Mouse (Mus musculus) limb, embryonic 10.5 days (tissue): Measurements from ENCODE around the gene Cdk8. TPM values are rescaled to one million over a fixed set of nuclear protein-coding genes. Genes with fewer than 3 reads are reported as not detected.
A peak's percentile ranks its signal among the peaks of the same experiment; 100 is the strongest.
"Not testable (repeated sequence)": the region's sequence is repeated elsewhere in the genome, so short reads cannot be mapped to it uniquely, and the experiment has no call there.

Experiments used
- DNase-seq: peaks from one replicate; pipeline ENCODE4 v3.0.0-alpha.2; 2017; ENCODE audit warnings: low spot score
- H3K27ac ChIP-seq: fragments of 300-500 bp; sonication (generic); 2 replicates; pipeline ENCODE4 v1.5.1; 2016; ENCODE audit warnings: mild to moderate bottlenecking
- H3K27me3 ChIP-seq: fragments of 300-500 bp; sonication (generic); 2 replicates; pipeline ENCODE4 v1.6.1; 2016; ENCODE audit warnings: low read depth, mild to moderate bottlenecking; ENCODE audit not compliant: poor library complexity, severe bottlenecking
- H3K36me3 ChIP-seq: fragments of 300-500 bp; sonication (generic); 2 replicates; pipeline ENCODE4 v1.6.1; 2016; ENCODE audit warnings: mild to moderate bottlenecking, moderate library complexity
- H3K4me1 ChIP-seq: fragments of 300-500 bp; sonication (generic); 2 replicates; pipeline ENCODE4 v1.6.1; 2016
- H3K4me3 ChIP-seq: fragments of 300-500 bp; sonication (generic); 2 replicates; pipeline ENCODE4 v1.5.1; 2016; ENCODE audit warnings: mild to moderate bottlenecking, moderate library complexity
- H3K9me3 ChIP-seq: fragments of 300-500 bp; sonication (generic); replicated peaks from 2 replicates; pipeline ENCODE4 v1.6.1; 2016; ENCODE audit warnings: mild to moderate bottlenecking
- WGBS: fragments of 180-500 bp; shearing (Covaris S2); methylation state at CpG from one replicate; pipeline ENCODE4 v1.1.7; 2016; 5-methylcytosine and 5-hydroxymethylcytosine counted together
- polyA plus RNA-seq: library from polyadenylated mRNA; unstranded; fragments of >200 nt; fragmentation: Nextera tagmentation; extraction: Ambion mirVana; gene quantifications from 2 replicates; pipeline ENCODE4 v1.2.1, GENCODE M21; 2016

The Cdk8 gene
- 25.8 and 26.1 TPM in 2 replicates for polyA plus RNA-seq

DNA sequence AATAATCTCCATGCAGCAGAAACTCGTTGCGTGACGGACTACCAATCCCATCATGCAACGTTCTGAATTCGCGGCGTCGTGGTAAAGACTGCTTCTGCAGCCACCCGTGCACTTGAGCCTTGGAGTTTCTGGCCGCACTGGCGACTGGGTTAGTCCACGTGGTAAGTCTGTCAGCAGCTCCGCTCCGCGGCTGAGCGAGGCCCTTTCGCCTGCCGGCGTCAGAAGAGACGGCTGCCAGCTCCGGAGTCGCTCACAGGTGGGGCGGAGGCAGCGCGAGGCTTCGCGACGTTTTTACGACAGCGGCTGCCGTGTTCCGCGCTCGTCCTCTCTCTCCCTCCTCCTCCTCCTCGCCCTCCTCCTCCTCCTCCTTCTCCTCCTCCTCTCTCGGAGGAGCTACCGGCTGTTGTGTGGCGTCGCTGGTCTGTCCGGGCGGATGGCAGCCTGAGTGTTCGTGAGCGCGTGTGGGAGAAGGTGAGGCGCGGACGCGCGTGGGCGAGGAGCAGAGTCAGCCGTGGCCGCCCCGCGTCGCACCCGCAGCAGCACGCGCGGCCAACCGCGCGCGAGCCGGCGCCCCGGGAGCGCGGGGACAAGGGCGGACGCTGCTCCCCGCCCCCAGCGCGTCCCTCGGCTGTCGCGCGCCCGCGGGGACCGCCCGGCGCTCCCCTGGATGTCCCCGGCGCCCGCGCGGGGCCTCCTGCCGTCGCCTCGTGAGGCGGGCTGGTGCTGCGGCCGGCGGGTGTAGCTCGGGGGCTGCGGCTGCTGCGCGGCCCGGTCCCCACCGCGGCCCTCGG lies at the start of gene Cdk8:
TSS of gene Cdk8 (plus strand) at position 367 of the 791 bp plus-strand sequence.
- Histone ChIP-seq H3K9me3 (no peaks in the 10 kb centered on the region), H3K36me3 (0 out of 2 replicates have a peak, but pooled peaks cover 4% of the 10 kb centered on the region), H3K27me3 (no peaks in the 10 kb centered on the region), H3K4me1 (peaks cover 10% of the 10 kb centered on the region), H3K27ac (peak within 1 kb of the TSS; percentile 95), H3K4me3 (peak within 1 kb of the TSS; percentile 88)
- DNase-seq, result peak; percentile 96
- WGBS, result 0% methylated on average over 77 of the region's 102 CpGs

DNA sequence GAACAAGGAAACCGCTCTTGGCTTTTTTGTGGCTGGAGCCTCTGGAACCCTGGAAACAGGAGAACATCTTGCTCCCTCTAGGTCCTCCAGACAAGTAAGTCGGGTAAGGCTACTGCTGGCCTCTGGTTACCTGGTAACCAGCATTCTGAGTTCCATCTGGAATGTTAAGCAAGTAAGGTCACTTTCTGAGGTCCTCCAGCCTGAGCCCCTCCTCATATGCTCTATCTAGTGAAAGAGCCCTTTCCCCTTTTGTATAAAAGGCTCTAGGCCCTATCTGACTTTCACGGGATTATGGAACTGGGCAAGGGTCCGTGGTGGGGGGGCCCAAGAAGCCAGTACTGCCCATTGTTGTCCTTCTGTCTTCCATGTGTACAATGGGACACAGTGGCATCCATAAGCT lies 45.8 kb upstream of the Cdk8 start, which contains the start of gene 1700001J03Rik:
TSS of gene 1700001J03Rik (minus strand) at position 101 of the 400 bp plus-strand sequence.
- not testable (repeated sequence) for H3K36me3 ChIP-seq, H3K9me3 ChIP-seq, H3K4me1 ChIP-seq, H3K27me3 ChIP-seq, H3K27ac ChIP-seq, H3K4me3 ChIP-seq, DNase-seq
- WGBS, result 84% methylated on average over 4 of the region's 4 CpGs

DNA sequence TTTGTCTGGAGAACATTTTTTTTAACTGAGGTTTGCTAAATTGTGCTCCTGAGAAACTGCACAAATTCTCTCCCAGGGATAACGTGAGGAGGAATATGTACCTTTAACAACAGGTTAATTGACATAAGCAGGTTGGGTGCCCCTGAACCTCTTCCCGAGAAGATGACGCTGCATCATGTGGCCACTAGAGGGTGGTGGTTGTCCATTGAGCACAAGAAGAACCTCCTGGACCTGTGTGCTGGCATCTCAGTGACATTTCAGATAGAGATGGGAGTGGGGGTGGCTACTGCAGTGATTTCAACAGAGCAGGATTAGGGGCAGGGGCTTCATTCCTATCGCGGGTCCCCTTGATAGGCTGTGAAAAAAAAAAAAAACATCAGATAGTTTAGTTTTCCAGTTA lies 43.6 kb upstream of the Cdk8 start:
- not testable (repeated sequence) for H3K27ac ChIP-seq, H3K36me3 ChIP-seq, H3K4me1 ChIP-seq, H3K9me3 ChIP-seq, H3K27me3 ChIP-seq, DNase-seq, H3K4me3 ChIP-seq
- WGBS, result 26% methylated on average over 5 of the region's 5 CpGs

DNA sequence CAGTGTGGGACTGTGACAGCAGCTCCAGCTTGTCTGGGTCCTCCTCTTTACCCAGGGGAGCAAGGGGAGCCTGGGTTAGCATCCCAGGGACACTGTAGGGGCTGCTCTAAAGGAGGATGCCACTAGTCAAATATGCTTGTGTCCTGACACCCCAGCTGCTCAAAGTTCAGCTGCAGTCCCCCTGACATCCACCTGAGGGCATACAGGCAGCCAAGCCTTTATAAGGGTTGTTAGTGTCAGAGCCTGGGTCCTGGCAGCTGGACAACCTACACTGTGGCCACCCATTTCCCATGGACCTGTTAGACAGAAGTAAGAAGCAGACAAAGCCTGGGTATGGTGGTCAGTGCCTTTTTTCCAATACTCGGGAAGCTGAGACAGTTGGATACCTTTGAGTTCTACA lies 42.9 kb upstream of the Cdk8 start:
- Histone ChIP-seq H3K4me3 (no peak overlapping the region), H3K27ac (no peak overlapping the region), H3K4me1 (no peaks in the 10 kb centered on the region), H3K36me3 (no peaks in the 10 kb centered on the region), H3K9me3 (0 out of 2 replicates have a peak, but pooled peaks cover 3% of the 10 kb centered on the region), H3K27me3 (no peaks in the 10 kb centered on the region)
- WGBS, result 88% methylated on average over 1 of the region's 1 CpGs
- no peak for DNase-seq

- DNase-seq, result no peak
- Histone ChIP-seq H3K4me1 (no peaks in the 10 kb centered on the region), H3K4me3 (no peak overlapping the region), H3K9me3 (0 out of 2 replicates have a peak, but pooled peaks cover 2% of the 10 kb centered on the region), H3K27me3 (no peaks in the 10 kb centered on the region), H3K27ac (no peak overlapping the region), H3K36me3 (no peaks in the 10 kb centered on the region)
- 91% methylated on average over 7 of the region's 7 CpGs for WGBS
Measured at GRCm38 (mm10) chr5:146188712-146189111, 42.3 kb upstream of the Cdk8 start.

DNA sequence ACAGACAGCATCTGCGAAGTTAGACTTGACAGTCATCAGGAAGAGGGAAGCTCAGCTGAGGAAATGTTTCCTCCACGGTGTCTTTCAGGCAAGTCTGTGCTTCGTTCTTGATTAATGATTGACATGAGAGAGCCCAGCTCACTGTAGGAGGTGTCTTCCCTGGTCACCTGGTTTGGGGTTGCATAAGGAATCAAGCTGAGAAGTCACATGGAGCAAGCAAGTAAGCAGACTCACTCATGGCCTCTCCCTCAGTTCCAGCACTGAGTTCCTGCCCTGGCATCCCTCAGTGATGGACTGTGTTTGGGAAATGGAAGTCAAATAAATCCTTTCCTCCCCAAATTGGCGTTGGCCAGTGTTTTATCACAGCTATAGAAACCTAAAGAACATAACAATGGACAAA lies 40.9 kb upstream of the Cdk8 start:
- Histone ChIP-seq H3K4me3 (no peak overlapping the region), H3K27me3 (no peaks in the 10 kb centered on the region), H3K27ac (no peak overlapping the region), H3K4me1 (no peaks in the 10 kb centered on the region), H3K36me3 (no peaks in the 10 kb centered on the region), H3K9me3 (no peaks in the 10 kb centered on the region)
- no peak for DNase-seq
- 71% methylated on average over 4 of the region's 4 CpGs for WGBS

DNA sequence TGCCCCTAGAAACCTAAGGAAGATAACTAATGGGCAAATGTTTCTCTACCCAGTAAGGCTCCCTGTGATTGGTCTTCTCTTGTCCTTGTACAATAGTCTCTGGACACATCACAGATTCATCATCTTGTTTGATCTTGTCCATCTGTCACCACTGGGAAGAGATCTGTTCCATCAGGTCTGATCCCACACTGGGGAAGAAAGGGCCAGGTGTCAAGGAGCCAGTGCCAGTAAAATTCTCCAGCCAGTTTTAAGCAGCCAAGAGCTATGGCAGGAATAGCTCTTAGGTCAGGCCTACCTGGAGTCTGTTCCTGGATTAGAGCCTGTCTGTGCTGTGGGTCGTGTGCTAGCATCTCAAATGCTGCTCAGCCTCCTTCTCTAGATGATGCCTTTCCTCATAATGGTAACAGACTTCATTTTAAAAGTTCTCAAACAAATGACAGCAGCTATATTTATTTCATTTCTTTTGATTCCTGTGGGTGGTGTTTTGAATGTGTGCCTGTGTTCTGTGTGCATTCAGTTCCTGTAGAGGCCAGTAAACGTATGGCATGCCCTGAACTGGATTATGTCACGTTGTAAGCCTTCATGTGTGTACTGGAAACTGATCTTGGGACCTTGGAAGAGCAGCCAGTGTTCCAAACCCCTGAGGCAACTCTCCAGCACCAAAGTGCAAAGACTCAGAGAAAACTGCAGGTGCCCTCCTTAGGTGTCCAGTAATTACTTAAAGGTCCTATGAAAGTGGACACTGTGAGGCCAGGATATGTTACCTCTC lies 40.3 kb upstream of the Cdk8 start:
- WGBS, result 66% methylated on average over 3 of the region's 3 CpGs
- Histone ChIP-seq H3K4me1 (no peaks in the 10 kb centered on the region), H3K4me3 (no peak overlapping the region), H3K36me3 (no peaks in the 10 kb centered on the region), H3K27ac (no peak overlapping the region), H3K9me3 (no peaks in the 10 kb centered on the region), H3K27me3 (no peaks in the 10 kb centered on the region)
- DNase-seq, result no peak

DNA sequence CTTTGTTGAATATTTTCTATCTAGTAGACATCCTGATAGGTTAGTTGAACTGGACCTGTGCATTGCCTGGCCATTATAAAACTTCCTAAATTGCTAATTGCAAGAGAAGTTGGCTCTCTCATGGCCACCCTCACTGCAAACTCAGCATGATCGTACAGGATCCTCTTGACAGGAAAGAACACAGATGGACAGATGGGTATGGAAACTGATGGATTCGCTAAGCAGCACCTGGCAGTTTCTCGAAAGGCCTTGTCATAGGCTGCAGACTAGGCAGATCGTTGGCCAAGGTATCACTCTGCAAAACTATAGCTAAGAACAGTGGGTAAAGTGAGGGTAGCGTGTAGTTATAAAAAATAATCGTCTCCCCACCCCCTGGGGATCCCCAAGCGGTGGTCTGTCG lies 37.7 kb upstream of the Cdk8 start:
- WGBS, result 82% methylated on average over 8 of the region's 8 CpGs
- Histone ChIP-seq H3K27ac (no peak overlapping the region), H3K4me3 (no peak overlapping the region), H3K9me3 (no peaks in the 10 kb centered on the region), H3K27me3 (no peaks in the 10 kb centered on the region), H3K36me3 (no peaks in the 10 kb centered on the region), H3K4me1 (no peaks in the 10 kb centered on the region)
- no peak for DNase-seq

GRCm38 (mm10) chr5:146199073-146199472 lies 32.0 kb upstream of the Cdk8 start:
- H3K36me3 ChIP-seq, result peaks cover 22% of the 10 kb centered on the region
- H3K4me1 ChIP-seq, result no peaks in the 10 kb centered on the region
- DNase-seq, result no peak
- no peaks in the 10 kb centered on the region for H3K9me3 ChIP-seq
- no peak overlapping the region for H3K27ac ChIP-seq
- H3K4me3 ChIP-seq, result no peak overlapping the region
- no peaks in the 10 kb centered on the region for H3K27me3 ChIP-seq

DNA sequence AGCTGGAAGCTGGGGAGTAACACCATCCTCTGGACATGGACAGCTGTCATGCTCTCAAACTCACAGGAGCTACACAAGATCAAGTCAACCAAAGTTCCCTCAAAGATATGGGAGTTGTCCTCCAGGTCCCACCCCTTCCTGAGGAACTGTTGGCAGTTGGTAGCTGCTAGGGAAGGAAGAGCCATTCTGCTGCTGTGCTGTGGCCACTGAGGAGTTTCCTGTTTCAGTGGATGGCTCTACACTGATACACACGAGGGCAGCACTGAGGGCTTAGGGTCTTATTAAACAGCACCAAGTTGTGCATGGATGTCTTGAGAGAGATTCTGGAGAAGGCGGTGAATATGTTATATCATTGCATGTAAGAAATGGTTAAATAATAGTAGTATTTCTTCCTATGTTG lies 31.5 kb upstream of the Cdk8 start:
- 89% methylated on average over 2 of the region's 2 CpGs for WGBS
- Histone ChIP-seq H3K27ac (no peak overlapping the region), H3K4me1 (no peaks in the 10 kb centered on the region), H3K36me3 (peaks cover 27% of the 10 kb centered on the region), H3K4me3 (no peak overlapping the region), H3K9me3 (no peaks in the 10 kb centered on the region), H3K27me3 (no peaks in the 10 kb centered on the region)
- DNase-seq, result no peak

DNA sequence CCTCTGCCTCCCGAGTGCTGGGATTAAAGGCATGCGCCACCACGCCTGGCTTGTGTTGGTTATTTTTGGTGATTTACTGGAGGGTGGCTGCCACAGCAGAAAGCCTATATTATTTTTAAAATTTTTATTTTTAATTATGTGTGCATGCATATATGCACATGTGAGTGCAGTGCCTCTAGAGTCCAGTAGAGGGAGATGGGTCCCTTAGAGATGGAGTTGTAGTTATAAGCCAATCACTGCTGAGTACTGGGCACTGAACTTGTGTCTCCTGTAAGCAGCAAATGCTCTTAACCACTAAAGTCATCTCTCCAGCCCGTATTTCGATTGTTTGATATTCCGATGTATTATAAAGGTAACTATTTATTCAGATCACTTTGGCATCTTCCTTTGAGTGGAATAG lies 30.4 kb upstream of the Cdk8 start:
- no peak overlapping the region for H3K4me3 ChIP-seq
- H3K36me3 ChIP-seq, result peaks cover 37% of the 10 kb centered on the region
- no peaks in the 10 kb centered on the region for H3K9me3 ChIP-seq
- no peak for DNase-seq
- H3K4me1 ChIP-seq, result no peaks in the 10 kb centered on the region
- 97% methylated on average over 6 of the region's 6 CpGs for WGBS
- H3K27ac ChIP-seq, result no peak overlapping the region
- H3K27me3 ChIP-seq, result no peaks in the 10 kb centered on the region

DNA sequence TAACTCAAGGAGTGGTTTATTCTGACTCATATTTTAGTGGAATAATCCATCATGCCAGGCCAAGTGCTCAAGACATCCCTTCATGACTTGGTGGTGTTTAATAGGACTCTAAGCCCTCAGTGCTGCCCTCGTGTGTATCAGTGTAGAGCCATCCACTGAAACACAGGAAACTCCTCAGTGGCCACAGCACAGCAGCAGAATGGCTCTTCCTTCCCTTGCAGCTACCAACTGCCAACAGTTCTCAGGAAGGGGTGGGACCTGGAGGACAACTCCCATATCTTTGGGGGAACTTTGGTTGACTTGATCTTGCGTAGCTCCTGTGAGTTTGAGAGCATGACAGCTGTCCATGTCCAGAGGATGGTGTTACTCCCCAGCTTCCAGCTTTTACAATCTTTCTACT lies 27.1 kb upstream of the Cdk8 start:
- Histone ChIP-seq H3K27ac (no peak overlapping the region), H3K4me1 (no peaks in the 10 kb centered on the region), H3K9me3 (no peaks in the 10 kb centered on the region), H3K27me3 (no peaks in the 10 kb centered on the region), H3K36me3 (peaks cover 70% of the 10 kb centered on the region), H3K4me3 (no peak overlapping the region)
- no peak for DNase-seq
- 83% methylated on average over 2 of the region's 2 CpGs for WGBS

DNA sequence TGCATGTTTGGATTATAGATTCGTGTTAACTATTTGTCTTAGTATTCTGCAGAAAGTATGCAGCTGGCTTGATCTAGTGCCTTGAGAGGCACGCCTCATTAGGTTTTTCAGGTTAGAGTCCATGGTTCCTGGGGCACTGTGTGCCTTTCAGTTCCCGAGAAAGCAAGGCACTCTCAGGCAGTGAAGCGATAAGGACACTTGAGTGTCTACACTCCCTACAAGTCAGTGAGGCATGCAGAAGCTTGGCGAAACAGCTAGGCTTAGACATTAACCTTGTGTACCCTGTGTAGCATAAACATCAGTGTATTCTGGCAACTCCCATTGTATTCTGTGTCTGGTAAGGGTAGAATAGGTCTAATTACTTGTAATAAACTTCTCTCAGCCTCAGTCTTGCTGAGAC lies 25.5 kb upstream of the Cdk8 start:
- no peak overlapping the region for H3K27ac ChIP-seq
- no peaks in the 10 kb centered on the region for H3K4me1 ChIP-seq
- DNase-seq, result no peak
- no peaks in the 10 kb centered on the region for H3K27me3 ChIP-seq
- no peaks in the 10 kb centered on the region for H3K9me3 ChIP-seq
- no peak overlapping the region for H3K4me3 ChIP-seq
- WGBS, result 93% methylated on average over 5 of the region's 5 CpGs
- peaks cover 86% of the 10 kb centered on the region for H3K36me3 ChIP-seq
